Mouse (Mus musculus): ENCODE results near the gene Dleu7.

Dleu7 gene

GRCm38 (mm10) chr14:62282974-62283373, 9.9 kb downstream of the Dleu7 start:
- no peak for DNase-seq (ENCODE audit: low read depth)

DNA sequence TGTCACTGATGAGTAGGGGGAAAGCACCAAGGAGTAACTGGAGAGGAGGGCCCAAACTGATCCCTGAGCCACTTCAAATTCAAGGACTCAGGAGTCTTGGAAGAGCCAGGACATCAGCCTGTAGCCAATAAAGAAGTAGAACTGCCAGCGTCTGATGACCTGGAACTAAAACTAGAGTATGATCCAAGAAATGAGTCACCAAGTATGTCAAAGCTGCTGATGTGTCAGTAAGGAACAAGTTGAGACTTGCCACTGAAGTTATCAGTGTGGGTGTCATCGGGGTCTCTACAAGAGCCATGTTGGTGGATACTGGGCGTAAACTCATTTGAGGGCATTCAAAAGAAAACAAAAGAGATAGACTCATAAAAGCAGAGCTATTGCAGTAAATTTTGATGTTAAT, 19.2 kb downstream of the Dleu7 start:
- no peak for DNase-seq (ENCODE audit: low read depth)

- DNase-seq (ENCODE audit: low read depth) = no peak
These were observed 22.0 kb downstream of the Dleu7 start for GRCm38 (mm10) chr14:62270698-62271396.

GRCm38 (mm10) chr14:62258978-62259536, 33.8 kb downstream of the Dleu7 start:
- no peak for DNase-seq (ENCODE audit: low read depth)

GRCm38 (mm10) chr14:62258125-62258524, 34.7 kb downstream of the Dleu7 start:
- DNase-seq (ENCODE audit: low read depth) = no peak

DNA sequence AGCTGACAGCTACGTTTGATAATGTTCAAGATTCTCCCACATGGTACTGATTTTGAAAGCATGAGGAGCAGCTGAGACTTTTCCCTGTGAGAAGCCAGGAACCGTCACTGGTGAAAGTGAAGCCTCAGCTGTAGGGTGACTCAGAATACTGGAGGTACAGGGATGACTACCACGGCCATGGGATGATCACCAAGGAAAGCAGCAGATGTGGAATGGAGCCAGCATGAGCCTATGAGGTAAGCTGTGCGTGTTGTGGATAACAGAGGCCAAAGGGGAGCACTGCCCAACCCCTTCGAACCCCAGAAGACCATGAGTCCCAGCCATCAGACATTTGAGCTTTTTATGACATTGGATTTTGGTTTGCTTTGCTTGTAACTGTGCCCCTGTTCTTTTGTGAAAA, 36.8 kb downstream of the Dleu7 start:
- no peak for DNase-seq (ENCODE audit: low read depth)

GRCm38 (mm10) chr14:62254371-62254770, 38.5 kb downstream of the Dleu7 start:
- DNase-seq (ENCODE audit: low read depth) = peak; percentile 62

GRCm38 (mm10) chr14:62251999-62252398, 40.8 kb downstream of the Dleu7 start:
- DNase-seq (ENCODE audit: low read depth) = peak; percentile 78

- no peak for DNase-seq (ENCODE audit: low read depth)
These were observed 42.8 kb downstream of the Dleu7 start for GRCm38 (mm10) chr14:62250046-62250445.

GRCm38 (mm10) chr14:62249251-62249650, 43.6 kb downstream of the Dleu7 start:
- peak; percentile 9 for DNase-seq (ENCODE audit: low read depth)

DNA sequence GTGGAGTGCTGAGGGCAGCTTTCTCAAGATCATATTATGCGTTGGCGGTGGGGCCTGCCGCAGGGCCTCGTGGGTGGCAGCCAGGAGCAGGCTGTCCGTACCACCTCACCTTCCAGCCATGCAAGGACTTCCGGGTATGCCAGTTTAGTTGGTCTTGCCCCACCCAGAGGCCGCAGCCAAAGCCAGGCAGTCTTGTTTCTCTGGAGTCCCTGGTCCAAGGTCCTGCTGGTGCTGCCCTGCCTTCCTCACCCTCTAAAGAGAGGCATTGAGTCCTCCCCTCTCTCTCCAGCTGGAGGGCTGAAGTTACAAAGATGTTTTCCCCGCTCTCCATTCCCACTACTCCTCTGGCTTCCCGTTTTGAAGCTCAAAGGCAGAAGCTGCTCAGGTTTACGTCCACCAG, 44.1 kb downstream of the Dleu7 start:
- no peak for DNase-seq (ENCODE audit: low read depth)

DNA sequence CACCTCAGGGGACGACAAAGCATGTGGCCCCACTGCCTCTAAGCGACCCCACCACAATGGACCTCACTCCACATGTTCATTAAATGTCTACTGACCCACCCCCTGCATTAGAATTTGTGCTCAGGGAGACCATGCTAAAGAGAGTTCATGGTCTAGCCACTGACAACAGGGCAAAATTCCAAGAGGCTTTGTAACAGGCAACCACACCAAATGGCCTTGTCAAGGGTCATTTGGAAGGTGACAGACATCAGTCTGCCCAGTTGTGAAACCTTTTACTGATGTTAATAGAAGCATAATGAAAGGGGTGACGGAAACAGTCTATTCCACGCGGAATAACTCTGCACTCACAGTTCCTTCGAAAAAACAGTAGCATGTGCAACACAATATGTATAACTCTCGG, 44.5 kb downstream of the Dleu7 start:
- no peak for DNase-seq (ENCODE audit: low read depth)

DNA sequence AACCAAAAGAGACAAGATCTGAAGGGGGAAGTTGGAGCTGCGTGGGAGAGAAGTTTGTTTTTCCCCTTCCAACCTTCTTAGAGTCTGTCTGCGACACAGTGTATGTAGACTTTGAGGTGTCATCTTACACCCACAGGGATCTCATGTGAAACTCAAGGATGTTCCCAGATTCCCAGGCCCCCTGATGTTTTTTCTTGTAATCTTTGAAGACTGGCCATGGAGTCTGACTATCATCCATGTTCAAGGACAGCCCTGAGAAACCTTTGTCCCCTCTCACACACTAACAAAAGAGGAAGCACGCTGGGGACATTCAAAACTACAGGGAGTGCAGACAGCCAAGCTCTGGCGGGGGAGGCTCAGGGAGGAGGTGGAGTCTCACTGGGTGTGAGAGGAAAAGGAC, 47.3 kb downstream of the Dleu7 start:
- no peak for DNase-seq (ENCODE audit: low read depth)

GRCm38 (mm10) chr14:62243530-62243929, 49.3 kb downstream of the Dleu7 start:
- no peak for DNase-seq (ENCODE audit: low read depth)

GRCm38 (mm10) chr14:62235969-62236368, 56.9 kb downstream of the Dleu7 start:
- DNase-seq (ENCODE audit: low read depth) = no peak

- no peak for DNase-seq (ENCODE audit: low read depth)
These were observed 57.6 kb downstream of the Dleu7 start for GRCm38 (mm10) chr14:62235214-62235613.

DNA sequence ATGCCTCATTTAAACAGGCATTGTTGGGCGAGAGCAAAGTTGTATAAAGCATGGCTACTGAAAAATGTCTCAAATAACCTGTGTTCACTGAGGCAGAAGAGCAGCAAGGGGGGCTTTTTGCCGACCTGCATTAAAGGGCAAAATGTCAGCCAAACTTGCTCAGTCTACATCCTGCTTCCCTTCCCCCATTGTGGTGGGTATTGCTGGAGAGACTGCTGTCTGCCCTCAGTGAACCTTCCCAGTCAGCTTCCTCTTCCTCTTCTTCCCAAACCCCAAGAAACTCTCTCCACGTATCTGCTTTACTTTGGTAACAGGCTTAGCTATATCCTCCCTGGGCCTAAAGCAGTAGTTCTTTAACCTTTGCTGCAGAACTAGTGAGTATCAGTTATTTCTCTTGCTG, 61.9 kb downstream of the Dleu7 start:
- no peak for DNase-seq (ENCODE audit: low read depth)

GRCm38 (mm10) chr14:62227101-62227500, 65.7 kb downstream of the Dleu7 start:
- no peak for DNase-seq (ENCODE audit: low read depth)

- DNase-seq (ENCODE audit: low read depth) = peak; percentile 27
These were observed 66.2 kb downstream of the Dleu7 start for GRCm38 (mm10) chr14:62226576-62227047.
